Mouse (Mus musculus) thymus, adult 2 months (tissue): ENCODE measurements around the gene Ins2. TPM values are rescaled to one million over a fixed set of nuclear protein-coding genes. Genes with fewer than 3 reads are reported as not detected.

Experiments used
- DNase-seq: peaks from one replicate; pipeline ENCODE4 v3.0.0; 2021
- H3K27ac ChIP-seq: fragments of 200-500 bp; 2 replicates; pipeline ENCODE4 v1.5.1; 2012; ENCODE audit warnings: low read length, control low read depth; ENCODE audit not compliant: control insufficient read depth, insufficient read depth
- H3K27me3 ChIP-seq: fragments of 200-500 bp; 2 replicates; pipeline ENCODE4 v1.6.1; 2012; ENCODE audit warnings: mild to moderate bottlenecking, low read length, moderate library complexity, mixed read lengths; ENCODE audit not compliant: control insufficient read depth, insufficient read depth
- H3K36me3 ChIP-seq: fragments of 200-500 bp; 2 replicates; pipeline ENCODE4 v1.6.1; 2012; ENCODE audit warnings: mild to moderate bottlenecking, low read length, moderate library complexity; ENCODE audit not compliant: control insufficient read depth, insufficient read depth
- H3K4me1 ChIP-seq: fragments of 200-500 bp; replicated peaks from 2 replicates; pipeline ENCODE4 v1.6.1; 2012; ENCODE audit warnings: low read length; ENCODE audit not compliant: control insufficient read depth, insufficient read depth
- H3K4me3 ChIP-seq: fragments of 200-500 bp; 2 replicates; pipeline ENCODE4 v1.5.1; 2012; ENCODE audit warnings: mild to moderate bottlenecking, low read length, control low read depth, moderate library complexity; ENCODE audit not compliant: control insufficient read depth, insufficient read depth
- CTCF ChIP-seq: fragments of 200-500 bp; IDR thresholded peaks from 2 replicates; pipeline ENCODE4 v1.5.1; 2012; ENCODE audit warnings: mild to moderate bottlenecking, control low read depth, low read length, moderate library complexity, borderline replicate concordance; ENCODE audit not compliant: control insufficient read depth, poor library complexity, insufficient read depth; ENCODE audit errors: extremely low read depth
- POLR2A ChIP-seq: fragments of 200-500 bp; IDR thresholded peaks from 2 replicates; pipeline ENCODE4 v1.6.1; 2012; ENCODE audit warnings: mild to moderate bottlenecking, low read length, control low read depth, moderate library complexity; ENCODE audit not compliant: control insufficient read depth, poor library complexity, insufficient read depth; ENCODE audit errors: extremely low read depth
- WGBS: fragments of 180-500 bp; shearing (Covaris S2); methylation state at CpG from one replicate; pipeline ENCODE4 v1.1.7; 2018; 5-methylcytosine and 5-hydroxymethylcytosine counted together
- polyA plus RNA-seq: library from polyadenylated mRNA; depleted of rRNA; stranded (reverse); fragments of >200 nt; gene quantifications from 2 replicates; pipeline ENCODE4 v1.2.3, GENCODE M21; 2012; rRNA removed

The Ins2 gene
- polyA plus RNA-seq, 1 experiment: 4.2 TPM

- H3K4me1 ChIP-seq: no peaks in the 10 kb centered on the region; the same call in none of the 2 replicates
- H3K27ac ChIP-seq: no peak overlapping the region
- H3K27me3 ChIP-seq: peaks cover 26% of the 10 kb centered on the region
- 51% methylated on average over 11 of the region's 11 CpGs for WGBS
- no peak for TF ChIP-seq CTCF
- TF ChIP-seq POLR2A: no peak
- no peak overlapping the region for H3K4me3 ChIP-seq
- H3K36me3 ChIP-seq: no peaks in the 10 kb centered on the region
- no peak for DNase-seq
Observed at GRCm38 (mm10) chr7:142655633-142656032, 87.5 kb downstream of the Ins2 start.

GRCm38 (mm10) chr7:142653726-142654125, 89.5 kb downstream of the Ins2 start:
- WGBS: 48% methylated on average over 18 of the region's 18 CpGs
- peaks cover 10% of the 10 kb centered on the region for H3K27me3 ChIP-seq
- no peak overlapping the region for H3K27ac ChIP-seq
- TF ChIP-seq CTCF: no peak
- no peak for TF ChIP-seq POLR2A
- no peak for DNase-seq
- no peaks in the 10 kb centered on the region; the same call in 1 of the 2 replicates for H3K4me1 ChIP-seq
- H3K36me3 ChIP-seq: no peaks in the 10 kb centered on the region
- H3K4me3 ChIP-seq: no peak overlapping the region

- 82% methylated on average over 6 of the region's 6 CpGs for WGBS
- H3K27ac ChIP-seq: no peak overlapping the region
- H3K27me3 ChIP-seq: no peaks in the 10 kb centered on the region
- no peak for TF ChIP-seq CTCF
- TF ChIP-seq POLR2A: no peak
- no peak for DNase-seq
- no peaks in the 10 kb centered on the region for H3K4me1 ChIP-seq
- H3K4me3 ChIP-seq: no peak overlapping the region
- H3K36me3 ChIP-seq: no peaks in the 10 kb centered on the region
Observed at GRCm38 (mm10) chr7:142646676-142647075, 96.5 kb downstream of the Ins2 start.

GRCm38 (mm10) chr7:142645045-142645444, 98.1 kb downstream of the Ins2 start:
- H3K4me3 ChIP-seq: no peak overlapping the region
- WGBS: 54% methylated on average over 5 of the region's 5 CpGs
- no peaks in the 10 kb centered on the region for H3K4me1 ChIP-seq
- TF ChIP-seq CTCF (no peak), POLR2A (no peak)
- H3K27me3 ChIP-seq: no peaks in the 10 kb centered on the region
- DNase-seq: no peak
- H3K36me3 ChIP-seq: no peaks in the 10 kb centered on the region
- no peak overlapping the region for H3K27ac ChIP-seq

GRCm38 (mm10) chr7:142636178-142636577, 107.0 kb downstream of the Ins2 start:
- TF ChIP-seq POLR2A (no peak), CTCF (no peak)
- Histone ChIP-seq H3K4me3 (no peak overlapping the region), H3K4me1 (no peaks in the 10 kb centered on the region), H3K27me3 (no peaks in the 10 kb centered on the region), H3K27ac (no peak overlapping the region), H3K36me3 (no peaks in the 10 kb centered on the region)
- DNase-seq: no peak

- Histone ChIP-seq H3K4me3 (no peak overlapping the region), H3K36me3 (no peaks in the 10 kb centered on the region), H3K27ac (no peak overlapping the region), H3K4me1 (no peaks in the 10 kb centered on the region), H3K27me3 (no peaks in the 10 kb centered on the region)
- no peak for TF ChIP-seq POLR2A
- no peak for TF ChIP-seq CTCF
- DNase-seq: no peak
- 89% methylated on average over 10 of the region's 10 CpGs for WGBS
Observed at GRCm38 (mm10) chr7:142630691-142631090, 112.5 kb downstream of the Ins2 start.

GRCm38 (mm10) chr7:142629806-142630205, 113.4 kb downstream of the Ins2 start:
- TF ChIP-seq POLR2A (no peak), CTCF (no peak)
- Histone ChIP-seq H3K27ac (no peak overlapping the region), H3K36me3 (no peaks in the 10 kb centered on the region), H3K4me1 (no peaks in the 10 kb centered on the region), H3K4me3 (no peak overlapping the region), H3K27me3 (no peaks in the 10 kb centered on the region)
- 89% methylated on average over 6 of the region's 6 CpGs for WGBS
- DNase-seq: no peak

Other genes with a start within 250 kb of the Ins2 start
- gene Tnnt3, start 244.5 kb downstream of the Ins2 start, polyA plus RNA-seq: 1.1 and 2.2 TPM in 2 replicates
- gene Mrpl23, start 210.7 kb downstream of the Ins2 start, polyA plus RNA-seq: 16.7 and 21.3 TPM in 2 replicates
- gene Igf2, start 76.6 kb downstream of the Ins2 start, polyA plus RNA-seq: 7.5 and 13.8 TPM in 2 replicates
- 0.04 and 0.11 TPM in 2 replicates for gene Gm49394, start 73.4 kb downstream of the Ins2 start, polyA plus RNA-seq
- 0.55 and 0.59 TPM in 2 replicates for gene Th, start 187.7 kb upstream of the Ins2 start, polyA plus RNA-seq
- gene Ascl2, start 225.9 kb upstream of the Ins2 start, polyA plus RNA-seq: 1.1 and 1.5 TPM in 2 replicates